19 mouse cellular contexts compared by ENCODE assay signal in genomic region chr11:113771187-113771586, GRCm38 (mm10).
"Had no signal": no experiment of that assay in that cellular context is flagged by ENCODE, and none has a peak within 500 bp of the region (broad histone marks: within the 10 kb centered on the region; RNA-seq: fewer than 3 reads in every experiment).

No protein-coding gene starts in this region.

- H3K9ac ChIP-seq: lung, embryonic 14.5 days; midbrain, embryonic 12.5 days; neural tube, embryonic 13.5 days; neural tube, embryonic 15.5 days had no signal

- H3K4me1 ChIP-seq: midbrain, embryonic 12.5 days had no signal

- H3K27ac ChIP-seq: midbrain, embryonic 10.5 days; midbrain, embryonic 12.5 days; neural tube, embryonic 13.5 days; neural tube, embryonic 15.5 days had no signal

- ATAC-seq: midbrain, embryonic 16.5 days had no signal

- H3K4me3 ChIP-seq: midbrain, embryonic 10.5 days; midbrain, embryonic 12.5 days; myocyte; neural tube, embryonic 13.5 days; neural tube, embryonic 15.5 days had no signal

- H3K27me3 ChIP-seq: midbrain, embryonic 12.5 days; neural tube, embryonic 13.5 days; neural tube, embryonic 15.5 days had no signal

- H3K4me2 ChIP-seq: lung, embryonic 14.5 days; midbrain, embryonic 12.5 days; neural tube, embryonic 13.5 days; neural tube, embryonic 15.5 days had no signal

- H3K9me3 ChIP-seq: midbrain, embryonic 10.5 days; midbrain, embryonic 12.5 days; neural tube, embryonic 13.5 days; neural tube, embryonic 15.5 days had no signal

- H3K36me3 ChIP-seq: midbrain, embryonic 10.5 days; midbrain, embryonic 12.5 days; neural tube, embryonic 13.5 days; neural tube, embryonic 15.5 days had no signal

- DNase-seq: lung, adult 18-20 months; lung, embryonic 14.5 days; lung, postnatal 10 days; lung, postnatal 4 days; midbrain, embryonic 14.5 days; retina, postnatal 1 day; right cerebral cortex, adult 18-20 months; right cerebral cortex, postnatal 25 days; right cerebral cortex, postnatal 4 days; spleen, adult 18-20 months; thymus, adult 18-20 months; thymus, postnatal 14 days; thymus, postnatal 36 days had no signal
